Mouse (Mus musculus) CH12.LX (cell line): Measurements from ENCODE around the gene Usp19.

ENCODE experiments used
- CHD2 ChIP-seq: IDR thresholded peaks from 2 replicates; pipeline ENCODE4 v1.6.1; 2011; ENCODE audit warnings: low read length, improper control_type of control experiment
- CTCF ChIP-seq, 2 experiments: IDR thresholded peaks in 1 of 2; conservative IDR thresholded peaks in 1 of 2; 2 replicates each; pipeline ENCODE4 v1.5.1; 2011 to 2012; ENCODE audit warnings: low read depth in 2 of 2, low read length in 2 of 2, improper control_type of control experiment in 1 of 2, inconsistent platforms in 1 of 2, mild to moderate bottlenecking in 1 of 2, moderate library complexity in 1 of 2
- EP300 ChIP-seq: IDR thresholded peaks from 2 replicates; pipeline ENCODE4 v1.6.1; 2011; ENCODE audit warnings: low read length, improper control_type of control experiment
- IRF4 ChIP-seq: IDR thresholded peaks from 2 replicates; pipeline ENCODE4 v1.6.1; 2014; ENCODE audit warnings: low read depth, mild to moderate bottlenecking, inconsistent platforms, low read length, improper control_type of control experiment
- MYC ChIP-seq: IDR thresholded peaks from 2 replicates; pipeline ENCODE4 v1.6.1; 2011; ENCODE audit warnings: low read depth, mild to moderate bottlenecking, improper control_type of control experiment, low read length
- POLR2A ChIP-seq: IDR thresholded peaks from 2 replicates; pipeline ENCODE4 v1.6.1; 2011; ENCODE audit warnings: low read depth, mild to moderate bottlenecking, improper control_type of control experiment, low read length
- SIN3A ChIP-seq: IDR thresholded peaks from 2 replicates; pipeline ENCODE4 v1.6.1; 2012; ENCODE audit warnings: low read length, improper control_type of control experiment, inconsistent platforms
- TCF12 ChIP-seq: IDR thresholded peaks from 2 replicates; pipeline ENCODE4 v1.6.1; 2014; ENCODE audit warnings: low read depth, mild to moderate bottlenecking, inconsistent platforms, low read length, improper control_type of control experiment
- USF1 ChIP-seq: IDR thresholded peaks from 2 replicates; pipeline ENCODE4 v1.6.1; 2014; ENCODE audit warnings: low read depth, mild to moderate bottlenecking, inconsistent platforms, low read length, improper control_type of control experiment

GRCm38 (mm10) chr9:108450292-108451169, 39.9 kb upstream of the Usp19 start:
- TF ChIP-seq MYC (no peak), POLR2A (no peak), CTCF (conservative IDR thresholded peaks at IDR 0.05 in 1 of 2, IDR thresholded peaks at IDR 0.05 in 1 of 2; ENCODE audit: low read depth in 2 of 2, low read length in 2 of 2) (no peak), CHD2 (no peak), IRF4 (no peak), USF1 (no peak), TCF12 (no peak), EP300 (no peak), SIN3A (no peak)
